Mouse (Mus musculus): ENCODE results near the gene Hsd17b1.

Hsd17b1 gene

GRCm38 (mm10) chr11:101078121-101078520 lies at the start of gene Hsd17b1:
Hsd17b1 (plus strand) TSS chr11:101078411.
- no peak for DNase-seq (ENCODE audit: low spot score)

- no peak for DNase-seq (ENCODE audit: low spot score)
Observed at GRCm38 (mm10) chr11:101029320-101029719, 48.9 kb upstream of the Hsd17b1 start.

- no peak for DNase-seq (ENCODE audit: low spot score)
Observed at GRCm38 (mm10) chr11:101030136-101030807, 47.9 kb upstream of the Hsd17b1 start.

GRCm38 (mm10) chr11:101030808-101031156 lies 47.4 kb upstream of the Hsd17b1 start:
- no peak for DNase-seq (ENCODE audit: low spot score)

GRCm38 (mm10) chr11:101031470-101031869 lies 46.7 kb upstream of the Hsd17b1 start:
- no peak for DNase-seq (ENCODE audit: low spot score)

- no peak for DNase-seq (ENCODE audit: low spot score)
Observed at GRCm38 (mm10) chr11:101033856-101034500, 44.2 kb upstream of the Hsd17b1 start.

- no peak for DNase-seq (ENCODE audit: low spot score)
Observed at GRCm38 (mm10) chr11:101034614-101035327, 43.4 kb upstream of the Hsd17b1 start.

- DNase-seq (ENCODE audit: low spot score): no peak
Observed at GRCm38 (mm10) chr11:101035328-101035695, 42.9 kb upstream of the Hsd17b1 start.

GRCm38 (mm10) chr11:101037795-101038194 lies 40.4 kb upstream of the Hsd17b1 start:
- DNase-seq (ENCODE audit: low spot score): no peak

GRCm38 (mm10) chr11:101045826-101046225 lies 32.4 kb upstream of the Hsd17b1 start:
- no peak for DNase-seq (ENCODE audit: low spot score)

- DNase-seq (ENCODE audit: low spot score): no peak
Observed at GRCm38 (mm10) chr11:101046440-101046839, 31.8 kb upstream of the Hsd17b1 start.

GRCm38 (mm10) chr11:101047502-101047901 lies 30.7 kb upstream of the Hsd17b1 start:
- DNase-seq (ENCODE audit: low spot score): no peak

GRCm38 (mm10) chr11:101050359-101050758 lies 27.9 kb upstream of the Hsd17b1 start:
- DNase-seq (ENCODE audit: low spot score): no peak

- no peak for DNase-seq (ENCODE audit: low spot score)
Observed at GRCm38 (mm10) chr11:101051051-101051493, 27.1 kb upstream of the Hsd17b1 start.

- no peak for DNase-seq (ENCODE audit: low spot score)
Observed at GRCm38 (mm10) chr11:101051617-101052016, 26.6 kb upstream of the Hsd17b1 start.

- peak; percentile 82 for DNase-seq (ENCODE audit: low spot score)
Observed at GRCm38 (mm10) chr11:101052751-101053473, 25.3 kb upstream of the Hsd17b1 start.

GRCm38 (mm10) chr11:101053974-101054373 lies 24.2 kb upstream of the Hsd17b1 start:
- DNase-seq (ENCODE audit: low spot score): no peak

GRCm38 (mm10) chr11:101055418-101055817 lies 22.8 kb upstream of the Hsd17b1 start:
- no peak for DNase-seq (ENCODE audit: low spot score)

- DNase-seq (ENCODE audit: low spot score): no peak
Observed at GRCm38 (mm10) chr11:101056885-101057284, 21.3 kb upstream of the Hsd17b1 start.

GRCm38 (mm10) chr11:101057860-101058259 lies 20.4 kb upstream of the Hsd17b1 start:
- DNase-seq (ENCODE audit: low spot score): peak; percentile 92

- DNase-seq (ENCODE audit: low spot score): no peak
Observed at GRCm38 (mm10) chr11:101058726-101059125, 19.5 kb upstream of the Hsd17b1 start.

GRCm38 (mm10) chr11:101059473-101059872 lies 18.7 kb upstream of the Hsd17b1 start:
- DNase-seq (ENCODE audit: low spot score): no peak

All from testis, postnatal 10 days (tissue).